Mouse (Mus musculus): ENCODE data around the gene Ncbp1. TPM values are rescaled to one million over a fixed set of nuclear protein-coding genes. Genes with fewer than 3 reads are reported as not detected.

Gene Ncbp1
- 73.1 and 73.3 TPM in 2 replicates for polyA plus RNA-seq (2012; rRNA removed)

DNA sequence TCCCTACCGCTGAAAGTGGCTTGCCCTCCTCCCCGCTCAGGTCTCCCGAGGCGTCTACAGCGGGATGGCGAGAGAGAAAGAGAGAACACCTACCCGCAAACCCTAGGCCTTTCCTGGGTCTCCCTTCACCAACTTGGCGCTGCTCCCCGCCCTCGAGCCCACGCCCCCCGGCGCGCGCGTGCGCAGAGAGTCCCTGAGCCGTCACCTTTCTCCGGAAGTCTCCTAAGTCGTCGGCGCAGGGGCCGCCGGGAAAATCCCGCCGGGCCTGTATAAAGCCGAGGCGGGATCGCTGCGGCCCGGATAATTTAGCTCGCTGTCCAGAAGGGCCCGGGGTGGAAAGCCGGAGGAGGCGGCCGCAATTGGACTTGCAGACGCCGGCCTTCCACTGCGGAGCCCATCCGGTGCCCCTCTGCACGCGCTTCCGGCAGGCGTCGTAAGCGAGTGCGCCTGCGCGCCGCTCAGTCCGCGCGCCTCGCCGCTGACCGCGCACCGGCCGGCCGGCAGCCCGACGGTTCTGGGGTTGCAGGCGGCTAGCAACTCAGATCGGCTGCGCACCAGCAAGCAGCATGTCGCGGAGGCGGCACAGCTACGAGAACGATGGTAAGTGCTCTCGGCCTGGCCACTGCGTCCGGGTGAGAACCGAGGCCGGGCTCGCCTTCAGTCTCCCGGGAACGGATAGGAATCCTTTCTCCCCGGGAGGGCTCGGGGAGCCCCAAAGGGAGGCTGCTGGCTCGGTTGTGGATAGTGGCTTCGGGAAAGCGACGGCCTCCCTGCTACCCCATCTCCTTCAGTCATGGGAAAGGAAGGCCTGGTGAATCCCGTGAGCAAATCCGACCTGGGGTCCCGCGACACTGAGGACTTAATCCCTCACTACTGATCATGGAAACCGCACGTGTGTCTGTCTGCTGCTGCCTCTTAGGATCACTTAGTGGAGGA, at the start of gene Ncbp1, which contains the start of gene Tstd2:
TSS of gene Ncbp1 (plus strand) at position 327 of the 936 bp plus-strand sequence.
TSS of gene Tstd2 (minus strand) at position 408 of the 936 bp plus-strand sequence.

DNA sequence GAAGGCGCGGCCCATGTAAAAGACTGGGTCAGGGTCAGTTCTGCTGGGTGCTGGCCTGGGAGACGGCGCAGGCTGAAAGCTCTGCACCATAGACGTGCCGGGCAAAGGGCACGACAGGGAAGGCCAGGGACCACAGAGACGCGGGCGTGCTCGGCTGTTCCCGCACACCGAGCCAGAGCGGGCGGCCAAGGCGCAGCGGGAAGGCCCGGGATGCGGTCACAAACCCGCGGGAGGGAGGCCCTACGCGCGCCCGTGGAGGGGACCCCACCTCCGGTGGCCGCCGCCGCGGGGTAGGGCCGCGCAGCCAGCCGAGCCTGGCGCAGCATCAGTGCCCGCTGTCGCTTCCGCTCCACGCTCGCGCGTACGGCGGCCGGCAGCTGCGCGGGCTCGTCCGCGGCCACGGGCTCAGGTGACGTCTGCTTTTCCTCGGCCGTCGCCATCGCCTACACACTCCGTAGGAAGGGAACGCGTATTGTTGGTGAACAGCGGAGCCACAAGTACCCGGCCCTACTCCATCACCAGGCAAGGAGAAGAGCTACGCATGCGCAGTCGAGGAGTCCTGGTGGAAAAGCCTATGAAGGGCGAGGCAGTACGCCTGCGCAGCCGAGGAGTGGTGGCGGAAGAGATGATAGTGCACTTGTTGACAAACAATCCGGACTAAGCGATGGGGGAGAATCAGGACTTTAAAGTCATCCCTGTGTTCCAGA, 57.5 kb downstream of the Ncbp1 start, which contains the start of gene Xpa:
TSS of gene Xpa (minus strand) at position 531 of the 707 bp plus-strand sequence.

Other genes starting within 250 kb of the Ncbp1 start
- 0.30 and 0.37 TPM in 2 replicates for gene Ccdc180, start 248.3 kb upstream of the Ncbp1 start, polyA plus RNA-seq (2012; rRNA removed)
- gene Tdrd7, start 173.3 kb upstream of the Ncbp1 start, polyA plus RNA-seq (2012; rRNA removed) = 26.8 and 30.2 TPM in 2 replicates
- 1.3 and 2.9 TPM in 2 replicates for gene Tmod1, start 99.7 kb upstream of the Ncbp1 start, polyA plus RNA-seq (2012; rRNA removed)
- 22.8 and 23.0 TPM in 2 replicates for gene Tstd2, start 81 bp downstream of the Ncbp1 start, polyA plus RNA-seq (2012; rRNA removed)
- 38.7 and 40.7 TPM in 2 replicates for gene Xpa, start 57.7 kb downstream of the Ncbp1 start, polyA plus RNA-seq (2012; rRNA removed)
- not detected in 2 replicates for gene Foxe1, start 205.0 kb downstream of the Ncbp1 start, polyA plus RNA-seq (2012; rRNA removed)

All from central nervous system, embryonic 18 days (tissue).